Mouse (Mus musculus) lung, postnatal 10 days (tissue): Measurements from ENCODE around the gene Fkbp5.
"Not testable (repeated sequence)": the region's sequence is repeated elsewhere in the genome, so short reads cannot be mapped to it uniquely, and the experiment has no call there.

Experiments used
- DNase-seq: peaks from one replicate; pipeline ENCODE4 v3.0.0; 2021

Fkbp5 gene

GRCm38 (mm10) chr17:28363507-28363906 is 153.8 kb downstream of the Fkbp5 start:
- no peak for DNase-seq

GRCm38 (mm10) chr17:28362653-28363292 is 154.6 kb downstream of the Fkbp5 start:
- no peak for DNase-seq

- no peak for DNase-seq
These were observed 155.2 kb downstream of the Fkbp5 start for GRCm38 (mm10) chr17:28361921-28362652.

- no peak for DNase-seq
These were observed 156.6 kb downstream of the Fkbp5 start for GRCm38 (mm10) chr17:28360531-28361277.

- DNase-seq: not testable (repeated sequence)
These were observed 158.6 kb downstream of the Fkbp5 start for GRCm38 (mm10) chr17:28358576-28359261.

GRCm38 (mm10) chr17:28355871-28356270 is 161.5 kb downstream of the Fkbp5 start:
- DNase-seq: peak; percentile 73

GRCm38 (mm10) chr17:28352018-28352417 is 165.3 kb downstream of the Fkbp5 start:
- no peak for DNase-seq

- DNase-seq: peak; percentile 69
These were observed 165.9 kb downstream of the Fkbp5 start for GRCm38 (mm10) chr17:28351353-28351890.

- DNase-seq: peak; percentile 85
These were observed 166.6 kb downstream of the Fkbp5 start, which contains the start of gene Tead3 for GRCm38 (mm10) chr17:28350466-28351352. Tead3 (minus strand) TSS chr17:28350817.

GRCm38 (mm10) chr17:28349901-28350465 is 167.3 kb downstream of the Fkbp5 start:
- peak; percentile 47 for DNase-seq

GRCm38 (mm10) chr17:28349264-28349880 is 168.0 kb downstream of the Fkbp5 start:
- no peak for DNase-seq
